Mouse (Mus musculus) limb, embryonic 12.5 days (tissue): ENCODE data around the gene Apoc4. TPM values are rescaled to one million over a fixed set of nuclear protein-coding genes. Genes with fewer than 3 reads are reported as not detected.
A peak's percentile ranks its signal among the peaks of the same experiment; 100 is the strongest.

Source experiments
- ATAC-seq: fragments of 200-750 bp; cut with Nextera tagmentation; 2 replicates; pipeline ENCODE4 v1.8.0; 2017; ENCODE audit warnings: low read depth, moderate TSS enrichment; ENCODE audit not compliant: insufficient number of reproducible peaks, insufficient read depth, low FRiP score, low TSS enrichment
- H3K27ac ChIP-seq: fragments of 300-500 bp; sonication (generic); 2 replicates; pipeline ENCODE4 v1.5.1; 2016; ENCODE audit warnings: mild to moderate bottlenecking, moderate library complexity
- H3K27me3 ChIP-seq: fragments of 300-500 bp; sonication (generic); 2 replicates; pipeline ENCODE4 v1.6.1; 2016; ENCODE audit warnings: mild to moderate bottlenecking, moderate library complexity
- H3K36me3 ChIP-seq: fragments of 300-500 bp; sonication (generic); 2 replicates; pipeline ENCODE4 v1.6.1; 2016; ENCODE audit warnings: mild to moderate bottlenecking, moderate library complexity
- H3K4me1 ChIP-seq: fragments of 300-500 bp; sonication (generic); replicated peaks from 2 replicates; pipeline ENCODE4 v1.6.1; 2016
- H3K4me2 ChIP-seq: fragments of 300-500 bp; sonication (generic); 2 replicates; pipeline ENCODE4 v1.6.1; 2016; ENCODE audit warnings: mild to moderate bottlenecking, moderate library complexity
- H3K4me3 ChIP-seq: fragments of 300-500 bp; sonication (generic); replicated peaks from 2 replicates; pipeline ENCODE4 v1.5.1; 2016; ENCODE audit warnings: mild to moderate bottlenecking
- H3K9ac ChIP-seq: fragments of 300-500 bp; sonication (generic); replicated peaks from 2 replicates; pipeline ENCODE4 v1.6.1; 2016; ENCODE audit warnings: mild to moderate bottlenecking, moderate library complexity
- H3K9me3 ChIP-seq: fragments of 300-500 bp; sonication (generic); 2 replicates; pipeline ENCODE4 v1.6.1; 2016; ENCODE audit warnings: mild to moderate bottlenecking, moderate library complexity
- WGBS: fragments of 180-500 bp; shearing (Covaris S2); methylation state at CpG from one replicate; pipeline ENCODE4 v1.1.7; 2016; 5-methylcytosine and 5-hydroxymethylcytosine counted together
- polyA plus RNA-seq: library from polyadenylated mRNA; unstranded; fragments of >200 nt; fragmentation: Nextera tagmentation; extraction: Ambion mirVana; gene quantifications from 2 replicates; pipeline ENCODE4 v1.2.1, GENCODE M21; 2016

The Apoc4 gene
- polyA plus RNA-seq, 1 experiment from 2014 or later = not detected

- under 1% methylated on average over 20 of the region's 20 CpGs for WGBS
- ATAC-seq = 0 out of 2 replicates have a peak, but pooled peaks have one; percentile 13
- H3K4me3 ChIP-seq = peak within 1 kb of the TSS; percentile 40
- H3K9me3 ChIP-seq = no peaks in the 10 kb centered on the region
- 0 out of 2 replicates have a peak within 1 kb of the TSS, but pooled peaks have one; percentile 23 for H3K27ac ChIP-seq
- H3K4me1 ChIP-seq = peaks cover 25% of the 10 kb centered on the region
- H3K27me3 ChIP-seq = peaks cover 10% of the 10 kb centered on the region
- H3K9ac ChIP-seq = peak within 1 kb of the TSS; percentile 31
- peaks cover 41% of the 10 kb centered on the region for H3K36me3 ChIP-seq
- peak within 1 kb of the TSS; percentile 67 for H3K4me2 ChIP-seq
These were observed 17.9 kb upstream of the Apoc4 start, which contains the start of gene Apoe for GRCm38 (mm10) chr7:19698907-19699826. TSS of gene Apoe (minus strand) at chr7:19699188.

GRCm38 (mm10) chr7:19697949-19698906, 16.9 kb upstream of the Apoc4 start:
- Histone ChIP-seq H3K9ac (peak overlapping the region; percentile 31), H3K27ac (0 out of 2 replicates have a peak overlapping the region, but pooled peaks have one; percentile 23), H3K9me3 (no peaks in the 10 kb centered on the region), H3K4me3 (peak overlapping the region; percentile 40), H3K4me2 (peak overlapping the region; percentile 67), H3K36me3 (peaks cover 32% of the 10 kb centered on the region), H3K4me1 (peaks cover 29% of the 10 kb centered on the region), H3K27me3 (peaks cover 10% of the 10 kb centered on the region)
- ATAC-seq = no peak; the same call in 1 of the 2 replicates
- WGBS = 2% methylated on average over 28 of the region's 28 CpGs

- Histone ChIP-seq H3K4me3 (no peak overlapping the region), H3K9me3 (no peaks in the 10 kb centered on the region), H3K4me1 (peaks cover 31% of the 10 kb centered on the region), H3K27me3 (peaks cover 10% of the 10 kb centered on the region), H3K9ac (no peak overlapping the region), H3K27ac (no peak overlapping the region), H3K36me3 (peaks cover 14% of the 10 kb centered on the region), H3K4me2 (no peak overlapping the region)
- ATAC-seq = no peak
- 92% methylated on average over 34 of the region's 34 CpGs for WGBS
These were observed 15.1 kb upstream of the Apoc4 start for GRCm38 (mm10) chr7:19696336-19696873.

- ATAC-seq = no peak
- no peak overlapping the region for H3K4me3 ChIP-seq
- peaks cover 30% of the 10 kb centered on the region for H3K4me1 ChIP-seq
- 89% methylated on average over 6 of the region's 6 CpGs for WGBS
- H3K9me3 ChIP-seq = no peaks in the 10 kb centered on the region
- peaks cover 10% of the 10 kb centered on the region for H3K27me3 ChIP-seq
- H3K9ac ChIP-seq = no peak overlapping the region
- H3K27ac ChIP-seq = no peak overlapping the region
- no peak overlapping the region for H3K4me2 ChIP-seq
- peaks cover 12% of the 10 kb centered on the region for H3K36me3 ChIP-seq
These were observed 14.6 kb upstream of the Apoc4 start for GRCm38 (mm10) chr7:19695881-19696280.

- Histone ChIP-seq H3K4me3 (no peak overlapping the region), H3K9me3 (no peaks in the 10 kb centered on the region), H3K27ac (no peak overlapping the region), H3K36me3 (peaks cover 12% of the 10 kb centered on the region), H3K27me3 (peaks cover 10% of the 10 kb centered on the region), H3K4me2 (no peak overlapping the region), H3K4me1 (peaks cover 25% of the 10 kb centered on the region), H3K9ac (no peak overlapping the region)
- ATAC-seq = no peak
- WGBS = 62% methylated on average over 8 of the region's 8 CpGs
These were observed 13.9 kb upstream of the Apoc4 start for GRCm38 (mm10) chr7:19695213-19695594.

GRCm38 (mm10) chr7:19694336-19695212, 13.3 kb upstream of the Apoc4 start:
- Histone ChIP-seq H3K4me1 (peaks cover 25% of the 10 kb centered on the region), H3K36me3 (peaks cover 12% of the 10 kb centered on the region), H3K27ac (no peak overlapping the region), H3K27me3 (peaks cover 10% of the 10 kb centered on the region), H3K9ac (no peak overlapping the region), H3K4me3 (no peak overlapping the region), H3K4me2 (no peak overlapping the region), H3K9me3 (no peaks in the 10 kb centered on the region)
- no peak for ATAC-seq
- WGBS = 84% methylated on average over 10 of the region's 10 CpGs

- Histone ChIP-seq H3K4me3 (no peak overlapping the region), H3K9ac (no peak overlapping the region), H3K27ac (no peak overlapping the region), H3K9me3 (no peaks in the 10 kb centered on the region), H3K4me2 (no peak overlapping the region), H3K27me3 (peaks cover 10% of the 10 kb centered on the region), H3K36me3 (peaks cover 12% of the 10 kb centered on the region), H3K4me1 (peaks cover 14% of the 10 kb centered on the region)
- ATAC-seq = no peak
- 25% methylated on average over 10 of the region's 10 CpGs for WGBS
These were observed 12.1 kb upstream of the Apoc4 start for GRCm38 (mm10) chr7:19693421-19693820.

GRCm38 (mm10) chr7:19691873-19692865, 10.9 kb upstream of the Apoc4 start, which contains the start of gene Apoc1:
TSS of gene Apoc1 (minus strand) at chr7:19692660.
- WGBS = 42% methylated on average over 28 of the region's 28 CpGs
- no peak within 1 kb of the TSS for H3K9ac ChIP-seq
- peaks cover 12% of the 10 kb centered on the region for H3K36me3 ChIP-seq
- no peak for ATAC-seq
- H3K4me3 ChIP-seq = no peak within 1 kb of the TSS
- H3K9me3 ChIP-seq = no peaks in the 10 kb centered on the region
- H3K4me1 ChIP-seq = peaks cover 6% of the 10 kb centered on the region
- peaks cover under 1% of the 10 kb centered on the region; the same call in 1 of the 2 replicates for H3K27me3 ChIP-seq
- peak within 1 kb of the TSS; percentile 3; the same call in 1 of the 2 replicates for H3K4me2 ChIP-seq
- no peak within 1 kb of the TSS for H3K27ac ChIP-seq

- WGBS = 78% methylated on average over 6 of the region's 6 CpGs
- Histone ChIP-seq H3K4me1 (peaks cover 6% of the 10 kb centered on the region), H3K27me3 (no peaks in the 10 kb centered on the region; the same call in 1 of the 2 replicates), H3K9ac (no peak overlapping the region), H3K4me3 (no peak overlapping the region), H3K36me3 (peaks cover 6% of the 10 kb centered on the region), H3K27ac (no peak overlapping the region), H3K9me3 (no peaks in the 10 kb centered on the region), H3K4me2 (peak overlapping the region; percentile 3; the same call in 1 of the 2 replicates)
- ATAC-seq = no peak
These were observed 10.2 kb upstream of the Apoc4 start for GRCm38 (mm10) chr7:19691434-19691833.
